Mouse (Mus musculus): ENCODE measurements at regions not wholly inside any gene's neighbourhood (a gene's known extent, or its start where the extent isn't known, plus 50 kb on each side); places are given as distances from the start of the nearest gene placed in this dataset.
A peak's percentile ranks its signal among the peaks of the same experiment; 100 is the strongest.

DNA sequence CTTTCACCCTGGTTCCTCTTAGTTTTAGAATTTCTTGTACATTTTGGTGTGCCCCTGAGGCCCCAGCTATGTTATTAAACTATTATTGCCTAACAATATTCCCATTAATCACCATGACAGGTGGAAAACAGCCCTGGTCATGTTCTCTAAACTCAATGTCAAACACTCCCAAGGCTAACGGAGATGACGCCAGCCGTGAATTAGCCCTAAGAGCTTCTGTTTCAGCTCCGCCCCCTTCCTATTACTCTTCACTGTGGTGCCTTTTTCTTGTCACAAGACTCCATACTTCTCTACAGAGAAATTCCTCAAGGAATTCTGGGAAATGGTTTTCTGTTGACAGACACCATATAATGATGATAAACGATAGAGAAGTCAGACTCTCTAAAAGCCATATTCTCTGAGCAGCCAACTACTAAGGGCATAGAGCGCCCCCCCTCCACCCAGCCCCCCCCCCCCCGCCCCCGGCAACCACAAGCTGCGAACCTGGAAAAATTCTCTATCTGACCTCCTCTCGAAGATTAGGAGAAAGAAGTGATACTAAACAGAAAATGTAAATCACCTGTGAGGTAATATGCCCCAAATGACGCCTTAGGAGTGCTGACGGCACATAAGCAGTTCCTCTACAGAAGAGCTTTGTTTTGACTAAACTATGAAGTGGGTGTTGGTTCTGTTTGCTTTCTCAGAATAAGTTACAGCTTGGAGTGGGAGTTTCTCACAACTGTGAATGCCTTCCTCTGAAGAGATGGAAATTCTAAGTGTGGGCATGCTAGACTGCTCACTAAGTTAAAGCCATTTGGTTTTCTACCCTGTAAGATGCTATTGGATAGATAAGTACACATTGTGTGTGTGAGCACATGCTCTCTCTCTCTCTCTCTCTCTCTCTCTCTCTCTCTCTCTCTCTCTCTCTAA lies 76.8 kb upstream of the Sfrp2 start:
- no peak for DNase-seq (ENCODE audit: low spot score)

DNA sequence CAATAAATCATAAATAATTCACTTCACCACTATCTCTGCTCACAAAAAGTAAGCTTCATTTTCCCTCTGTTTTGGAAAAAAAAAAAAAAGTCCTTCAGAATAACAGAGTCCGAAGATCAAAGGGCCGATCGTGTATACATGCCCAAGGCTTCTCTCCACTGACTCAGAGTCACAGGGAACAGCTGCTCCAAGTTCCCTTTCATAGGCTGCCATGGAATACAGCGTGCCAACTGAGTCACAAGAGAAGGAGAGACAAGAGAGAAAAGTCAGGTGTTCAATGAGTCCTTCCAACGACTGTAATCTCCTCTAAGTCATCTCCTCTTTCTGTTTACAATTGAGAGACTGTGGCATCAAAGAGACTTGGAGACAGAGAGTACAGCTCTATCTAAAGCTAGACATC lies 71.6 kb upstream of the Sfrp2 start:
- no peak for DNase-seq (ENCODE audit: low spot score)

DNA sequence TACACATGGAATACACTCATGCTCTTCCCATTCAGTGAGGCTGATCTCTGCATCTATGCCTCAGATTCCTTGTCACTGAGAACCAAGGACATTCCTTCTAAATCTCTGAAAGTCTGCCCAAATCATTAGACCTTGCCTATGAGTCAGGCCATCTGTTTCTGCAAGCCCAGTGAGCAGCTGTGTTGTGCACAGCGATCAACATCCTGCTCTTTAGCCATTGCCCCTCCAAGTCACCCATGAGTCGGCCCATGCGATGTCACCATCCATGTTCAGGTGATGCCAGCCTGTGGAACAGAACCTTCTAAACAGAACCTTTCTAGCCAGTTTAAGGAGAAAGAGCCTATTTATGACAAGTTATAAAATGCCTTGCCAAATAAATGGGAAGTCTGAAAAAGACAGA lies 66.4 kb upstream of the Sfrp2 start:
- no peak for DNase-seq (ENCODE audit: low spot score)

DNA sequence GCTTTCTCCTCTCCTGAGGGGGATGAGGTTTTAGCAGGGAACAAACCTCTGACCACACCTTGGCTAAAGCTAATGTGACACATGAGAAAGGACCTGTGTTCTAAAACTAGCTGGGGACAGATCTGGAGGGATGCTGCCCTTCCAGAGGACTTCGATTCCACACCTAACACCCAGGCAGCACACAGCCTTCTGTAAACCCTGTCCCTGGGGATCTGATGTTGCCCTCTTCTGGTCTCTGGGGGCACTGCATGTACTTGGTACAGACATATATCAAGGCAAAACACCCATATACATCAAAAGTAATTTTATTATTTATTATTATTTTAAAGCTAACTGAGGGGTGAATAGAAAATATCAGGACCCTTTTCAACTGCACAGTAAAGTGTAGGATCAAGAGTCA lies 65.0 kb upstream of the Sfrp2 start:
- DNase-seq (ENCODE audit: low spot score): no peak

DNA sequence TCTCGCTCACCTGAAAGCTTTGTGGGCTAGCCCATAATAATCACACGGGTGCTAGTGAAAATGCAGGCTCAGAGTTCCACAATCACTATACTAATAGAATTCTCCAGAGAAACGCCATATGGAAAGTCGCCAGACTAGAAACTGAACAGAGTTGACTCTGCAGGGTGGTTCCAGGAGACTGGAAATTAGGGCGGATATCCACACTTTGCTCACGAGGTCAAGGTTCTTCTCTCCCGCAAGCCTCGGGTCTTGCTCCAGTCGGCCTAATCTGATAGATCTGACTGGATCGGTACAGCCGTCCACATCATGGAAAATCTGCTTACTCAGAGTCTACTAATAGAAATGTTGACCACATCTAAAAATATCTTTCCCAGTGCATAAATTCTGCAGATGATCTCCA lies 61.6 kb upstream of the Sfrp2 start:
- DNase-seq (ENCODE audit: low spot score): no peak

DNA sequence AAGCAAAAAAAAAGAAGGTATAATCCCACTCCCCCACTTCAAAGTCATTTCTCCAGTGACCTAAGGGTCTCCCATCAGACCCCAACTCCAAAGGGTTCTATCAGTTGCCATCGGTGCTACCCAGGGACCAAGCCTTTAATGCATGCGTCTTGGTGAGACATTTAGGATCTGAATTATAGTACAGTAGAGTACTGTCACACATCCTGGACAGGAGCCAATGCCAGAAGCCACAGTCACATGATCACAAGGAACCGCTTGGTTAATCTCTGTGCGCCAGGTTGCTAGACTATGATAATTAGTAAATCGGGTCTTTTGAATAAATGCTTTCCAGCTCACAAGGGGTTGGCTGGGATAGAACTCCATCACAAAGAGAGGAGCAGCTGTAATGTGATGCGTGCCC lies 60.9 kb upstream of the Sfrp2 start:
- no peak for DNase-seq (ENCODE audit: low spot score)

DNA sequence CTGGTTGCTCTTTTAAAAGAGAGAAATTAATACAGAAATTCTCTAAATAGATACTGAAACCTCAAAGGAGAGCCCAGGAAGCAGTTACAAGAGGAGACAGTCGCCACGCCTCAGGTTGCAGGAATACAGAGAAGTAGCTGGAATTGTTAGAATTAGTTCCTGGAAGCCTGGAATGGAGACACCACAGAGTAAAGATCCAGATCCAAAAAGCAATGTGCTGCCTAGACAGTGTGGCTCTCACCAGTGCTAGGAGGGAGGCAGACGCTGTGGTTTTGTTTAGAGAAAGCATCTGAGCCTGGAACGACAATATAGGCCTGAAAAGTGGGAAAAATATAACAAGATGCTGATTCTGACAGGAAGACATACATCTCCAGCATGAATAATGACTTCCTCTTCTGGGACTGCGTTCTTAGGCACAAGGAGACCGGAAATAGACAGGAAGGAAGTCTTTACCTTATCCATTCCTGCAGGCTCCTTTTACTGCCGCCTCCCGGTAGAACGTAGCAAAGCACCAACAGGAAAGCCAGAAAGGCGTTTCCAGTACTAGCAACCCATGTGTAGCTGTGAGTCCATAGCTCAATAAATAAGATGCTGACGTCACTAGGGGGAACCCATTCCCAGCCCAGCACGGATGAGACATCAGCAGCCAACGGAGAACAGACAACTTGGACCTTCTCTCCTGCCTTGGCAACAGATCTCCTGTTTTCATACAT lies 59.4 kb upstream of the Sfrp2 start:
- DNase-seq (ENCODE audit: low spot score): peak; percentile 12

DNA sequence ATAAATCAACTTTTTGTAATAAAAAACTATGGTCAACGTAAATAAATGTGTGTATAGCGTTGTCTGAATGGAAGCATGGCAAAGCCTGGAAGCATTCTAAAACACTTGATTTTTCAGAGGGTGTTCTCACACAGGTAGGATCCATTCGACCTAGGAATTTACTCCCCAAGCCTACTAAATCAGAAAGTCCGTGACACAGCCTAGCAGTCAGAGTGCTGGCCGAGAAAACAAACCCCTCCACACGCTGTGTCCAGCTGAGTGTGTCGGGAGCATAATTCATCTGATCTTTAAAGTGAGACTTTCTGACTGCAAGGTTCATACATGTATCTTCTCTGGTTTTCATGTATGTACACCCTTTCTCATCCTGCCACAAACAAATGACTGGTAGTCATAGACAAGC lies 58.8 kb upstream of the Sfrp2 start:
- DNase-seq (ENCODE audit: low spot score): no peak

DNA sequence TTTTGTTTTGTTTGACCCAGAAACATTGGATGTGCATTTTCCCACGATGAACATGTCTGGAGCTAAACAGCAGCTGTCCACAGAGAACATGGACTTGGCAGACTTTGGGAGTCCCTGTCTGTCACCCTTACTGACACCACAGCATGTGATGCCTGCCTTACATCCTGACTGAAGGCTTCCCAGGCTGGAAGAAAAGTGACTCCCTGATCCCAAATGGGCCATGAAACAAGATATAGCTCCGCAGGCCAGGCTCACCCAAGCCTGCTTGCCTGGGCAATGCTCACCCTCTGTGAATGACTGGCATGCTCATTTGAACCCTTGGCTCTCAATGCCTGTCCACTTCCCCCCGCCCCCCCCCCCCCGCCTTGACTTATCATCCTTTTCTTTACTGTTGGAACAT lies 57.1 kb upstream of the Sfrp2 start:
- DNase-seq (ENCODE audit: low spot score): peak; percentile 51

DNA sequence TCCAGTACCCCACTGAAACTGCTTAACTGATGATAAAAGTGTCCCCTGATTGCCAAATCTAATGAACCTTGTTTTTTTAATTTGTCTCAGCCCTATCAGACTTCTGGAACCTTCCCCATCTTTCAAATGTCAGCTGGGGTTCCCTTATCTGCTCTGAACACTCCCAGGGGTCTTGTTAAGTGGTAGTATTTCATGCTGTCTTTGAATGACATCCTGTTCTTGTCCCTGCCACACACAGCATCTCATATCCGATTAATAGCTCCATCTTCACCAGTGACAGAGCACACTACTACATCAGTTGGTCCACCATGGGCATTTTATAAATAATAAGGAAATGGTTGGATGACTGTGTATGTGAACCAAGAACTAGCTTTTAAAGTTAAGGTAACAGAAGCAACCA lies 56.6 kb upstream of the Sfrp2 start:
- DNase-seq (ENCODE audit: low spot score): no peak

DNA sequence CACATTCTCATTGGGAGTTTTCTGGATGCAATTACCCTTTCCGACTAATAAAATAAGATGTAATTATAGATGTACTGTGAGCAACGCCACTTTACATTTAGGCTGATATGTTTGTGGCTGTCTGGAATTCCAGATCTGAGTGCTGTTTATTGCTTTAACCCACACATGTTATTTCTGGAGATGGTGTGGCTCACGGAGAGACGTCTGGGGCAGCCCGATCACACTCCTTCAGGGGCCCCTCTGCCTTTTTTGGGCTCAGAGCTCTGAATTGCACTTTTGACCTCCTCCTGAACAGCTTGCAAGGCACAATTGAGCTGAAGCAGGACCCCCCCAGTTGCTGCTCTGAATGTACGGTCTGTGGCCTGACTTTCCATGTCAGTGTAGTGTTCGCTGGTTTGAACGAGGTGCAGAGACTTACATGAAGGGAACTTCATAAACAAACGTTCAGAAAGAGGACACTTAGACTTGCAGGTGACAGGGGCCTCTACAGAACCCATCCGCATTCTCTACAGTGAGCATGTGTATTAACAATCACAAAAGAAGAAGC lies 55.1 kb upstream of the Sfrp2 start:
- DNase-seq (ENCODE audit: low spot score): no peak

DNA sequence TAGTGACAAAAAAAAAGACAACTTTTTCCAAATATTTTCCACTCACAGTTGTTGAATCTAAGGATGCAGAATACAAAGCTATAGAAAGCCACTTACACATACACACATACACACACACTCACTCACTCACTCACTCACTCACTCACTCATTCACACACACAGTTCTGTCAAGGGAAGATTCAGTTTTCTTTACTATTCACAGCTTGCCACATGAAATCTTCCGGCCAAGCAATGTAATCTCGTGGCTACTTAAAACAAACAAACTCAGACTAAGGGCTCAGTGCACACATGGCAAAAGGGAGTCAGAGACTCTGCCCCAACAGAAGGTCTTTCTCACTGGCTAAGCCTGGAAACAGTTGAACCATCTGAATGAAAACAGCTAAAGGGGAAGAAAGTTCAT lies 53.8 kb upstream of the Sfrp2 start:
- no peak for DNase-seq (ENCODE audit: low spot score)

DNA sequence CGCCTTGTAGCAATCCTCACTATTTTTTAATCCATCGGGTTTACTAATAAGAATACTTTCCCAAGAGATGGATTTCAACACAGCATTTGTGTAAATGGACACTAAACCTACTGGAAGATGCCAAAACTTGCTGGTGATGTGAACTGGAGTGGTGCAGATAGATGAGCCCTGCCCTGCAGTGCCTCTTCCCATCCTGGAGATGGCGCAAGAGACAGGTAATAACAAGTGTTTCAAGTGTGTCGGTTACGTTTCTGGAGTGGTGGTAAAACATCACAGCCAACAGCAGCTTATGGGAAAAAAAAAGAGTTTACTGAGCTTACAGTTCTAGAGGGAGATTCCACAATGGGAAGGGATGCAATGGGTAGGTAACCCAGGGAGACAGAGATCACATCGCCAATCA lies 51.5 kb upstream of the Sfrp2 start:
- no peak for DNase-seq (ENCODE audit: low spot score)
